Mouse (Mus musculus) ES-E14 (cell line): Measurements from ENCODE around the gene Pole.

Experiments used
- MAFK ChIP-seq: IDR thresholded peaks from 2 replicates; pipeline ENCODE4 v1.6.1; 2014; ENCODE audit warnings: mild to moderate bottlenecking, low read depth, low read length, inconsistent platforms; ENCODE audit not compliant: insufficient read depth
- ZC3H11A ChIP-seq: IDR thresholded peaks from 2 replicates; pipeline ENCODE4 v1.6.1; 2012; ENCODE audit warnings: low read depth, mild to moderate bottlenecking, inconsistent platforms, low read length, borderline replicate concordance
- ZNF384 ChIP-seq: IDR thresholded peaks from 2 replicates; pipeline ENCODE4 v1.6.1; 2012; ENCODE audit warnings: low read depth, low read length, inconsistent platforms

- TF ChIP-seq ZC3H11A = no peak
- no peak for TF ChIP-seq MAFK
- TF ChIP-seq ZNF384 = no peak
Observed at GRCm38 (mm10) chr5:110281984-110282383, 4.1 kb upstream of the Pole start.
